Mouse (Mus musculus): Measurements from ENCODE around the gene Mtf2. TPM values are rescaled to one million over a fixed set of nuclear protein-coding genes. Genes with fewer than 3 reads are reported as not detected.

Mtf2 gene
- polyA plus RNA-seq, 1 experiment from 2014 or later: 151 TPM

DNA sequence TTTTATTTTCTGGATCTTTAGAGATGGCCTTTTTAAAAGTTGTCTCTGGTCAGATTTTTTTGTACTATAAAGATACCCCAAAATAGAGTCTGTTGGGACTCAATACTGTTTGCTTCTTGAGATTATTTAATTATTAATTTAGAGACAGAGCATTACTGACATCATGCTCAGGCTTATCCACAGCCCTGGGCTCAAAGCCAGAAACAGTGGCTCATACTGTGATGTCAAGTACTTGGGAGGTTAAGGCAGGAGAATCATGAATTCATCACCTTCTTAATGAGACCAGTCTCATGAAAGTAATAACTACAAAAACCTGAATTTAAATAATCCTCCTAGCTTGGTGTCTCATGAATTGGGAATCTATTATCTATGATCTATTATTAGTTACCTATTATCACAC is 34.7 kb downstream of the Mtf2 start:
- H3K9ac ChIP-seq (ENCODE audit: low read depth, low read length): no peak overlapping the region
- H3K27ac ChIP-seq (ENCODE audit: low read depth, low read length): no peak overlapping the region
- H3K27me3 ChIP-seq (ENCODE audit: control insufficient read depth, insufficient read depth, low read length): no peaks in the 10 kb centered on the region
- peaks cover 11% of the 10 kb centered on the region; the same call in 1 of the 2 replicates for H3K36me3 ChIP-seq (ENCODE audit: control insufficient read depth, insufficient read depth, low read length)
- ATAC-seq (ENCODE audit: low FRiP score) (no peak), DNase-seq (ENCODE audit: low spot score) (no peak)
- no peaks in the 10 kb centered on the region for H3K9me3 ChIP-seq (ENCODE audit: control insufficient read depth, low read length)
- H3K4me3 ChIP-seq (ENCODE audit: low read depth, low read length): no peak overlapping the region
- no peaks in the 10 kb centered on the region for H3K4me1 ChIP-seq (replicated peaks; ENCODE audit: control insufficient read depth, insufficient read depth, low read length)
- H3K4me2 ChIP-seq (replicated peaks; ENCODE audit: low read depth, low read length): no peak overlapping the region

DNA sequence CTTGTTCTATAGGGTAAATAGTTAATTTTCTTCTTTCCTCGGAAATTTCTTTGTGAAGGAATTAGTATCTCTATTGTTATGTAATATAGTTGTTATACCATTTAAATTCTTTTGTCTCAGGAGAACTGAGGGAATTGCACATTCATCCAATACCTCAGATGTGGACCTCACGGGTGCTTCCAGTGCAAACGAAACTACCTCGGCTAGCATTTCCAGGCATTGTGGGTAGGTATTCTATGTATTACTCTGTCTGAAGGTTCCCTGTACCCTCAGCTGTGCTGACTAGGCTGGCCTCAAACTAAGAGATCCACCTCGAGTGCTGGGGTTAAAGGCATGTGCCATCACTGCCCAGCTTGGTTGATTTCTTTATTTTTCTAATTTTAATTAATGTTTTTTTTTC is 38.8 kb downstream of the Mtf2 start:
- Histone ChIP-seq H3K9ac (ENCODE audit: low read depth, low read length) (no peak overlapping the region), H3K4me1 (replicated peaks; ENCODE audit: control insufficient read depth, insufficient read depth, low read length) (no peaks in the 10 kb centered on the region), H3K9me3 (ENCODE audit: control insufficient read depth, low read length) (no peaks in the 10 kb centered on the region), H3K27me3 (ENCODE audit: control insufficient read depth, insufficient read depth, low read length) (no peaks in the 10 kb centered on the region), H3K4me2 (replicated peaks; ENCODE audit: low read depth, low read length) (no peak overlapping the region), H3K27ac (ENCODE audit: low read depth, low read length) (no peak overlapping the region), H3K4me3 (ENCODE audit: low read depth, low read length) (no peak overlapping the region), H3K36me3 (ENCODE audit: control insufficient read depth, insufficient read depth, low read length) (peaks cover 7% of the 10 kb centered on the region; the same call in 1 of the 2 replicates)
- 91% methylated on average over 5 of the region's 5 CpGs for WGBS
- ATAC-seq (ENCODE audit: low FRiP score) (no peak), DNase-seq (ENCODE audit: low spot score) (no peak)

DNA sequence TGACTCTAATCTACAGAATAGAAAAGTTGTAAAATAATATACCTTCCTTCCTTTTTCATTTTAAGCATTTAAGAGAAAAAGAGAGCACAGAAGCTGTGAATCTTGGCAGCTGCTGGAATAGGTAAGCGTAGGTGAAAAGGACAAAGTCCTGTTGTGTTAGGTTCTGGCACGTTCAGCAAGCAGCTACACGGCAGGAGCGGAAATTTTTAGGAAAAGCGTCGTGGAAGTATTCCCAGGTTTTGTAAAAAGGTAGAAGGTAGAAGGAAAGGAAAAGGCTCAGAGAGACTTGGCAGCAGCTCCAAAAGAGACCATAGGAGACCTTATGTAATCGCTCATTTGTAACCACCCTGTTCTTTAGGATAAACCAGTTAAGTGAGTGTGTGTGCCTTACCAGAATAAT is 43.9 kb downstream of the Mtf2 start:
- Histone ChIP-seq H3K27ac (ENCODE audit: low read depth, low read length) (no peak overlapping the region), H3K27me3 (ENCODE audit: control insufficient read depth, insufficient read depth, low read length) (no peaks in the 10 kb centered on the region), H3K36me3 (ENCODE audit: control insufficient read depth, insufficient read depth, low read length) (0 out of 2 replicates have a peak, but pooled peaks cover 3% of the 10 kb centered on the region), H3K9me3 (ENCODE audit: control insufficient read depth, low read length) (no peaks in the 10 kb centered on the region), H3K9ac (ENCODE audit: low read depth, low read length) (no peak overlapping the region), H3K4me2 (replicated peaks; ENCODE audit: low read depth, low read length) (no peak overlapping the region), H3K4me3 (ENCODE audit: low read depth, low read length) (no peak overlapping the region), H3K4me1 (replicated peaks; ENCODE audit: control insufficient read depth, insufficient read depth, low read length) (no peaks in the 10 kb centered on the region)
- DNase-seq (ENCODE audit: low spot score) (no peak), ATAC-seq (ENCODE audit: low FRiP score) (no peak)
- 97% methylated on average over 7 of the region's 7 CpGs for WGBS

GRCm38 (mm10) chr5:108117693-108118092 is 52.2 kb downstream of the Mtf2 start:
- Histone ChIP-seq H3K9ac (ENCODE audit: low read depth, low read length) (no peak overlapping the region), H3K4me1 (replicated peaks; ENCODE audit: control insufficient read depth, insufficient read depth, low read length) (no peaks in the 10 kb centered on the region), H3K9me3 (ENCODE audit: control insufficient read depth, low read length) (no peaks in the 10 kb centered on the region), H3K4me3 (ENCODE audit: low read depth, low read length) (no peak overlapping the region), H3K36me3 (ENCODE audit: control insufficient read depth, insufficient read depth, low read length) (no peaks in the 10 kb centered on the region), H3K27ac (ENCODE audit: low read depth, low read length) (no peak overlapping the region), H3K4me2 (replicated peaks; ENCODE audit: low read depth, low read length) (no peak overlapping the region), H3K27me3 (ENCODE audit: control insufficient read depth, insufficient read depth, low read length) (no peaks in the 10 kb centered on the region)
- no peak for ATAC-seq (ENCODE audit: low FRiP score)
- 97% methylated on average over 4 of the region's 4 CpGs for WGBS
- DNase-seq (ENCODE audit: low spot score): no peak

- WGBS: 86% methylated on average over 9 of the region's 9 CpGs
- Histone ChIP-seq H3K4me2 (replicated peaks; ENCODE audit: low read depth, low read length) (no peak overlapping the region), H3K27me3 (ENCODE audit: control insufficient read depth, insufficient read depth, low read length) (no peaks in the 10 kb centered on the region), H3K4me1 (replicated peaks; ENCODE audit: control insufficient read depth, insufficient read depth, low read length) (no peaks in the 10 kb centered on the region), H3K36me3 (ENCODE audit: control insufficient read depth, insufficient read depth, low read length) (no peaks in the 10 kb centered on the region), H3K27ac (ENCODE audit: low read depth, low read length) (no peak overlapping the region), H3K9ac (ENCODE audit: low read depth, low read length) (no peak overlapping the region), H3K9me3 (ENCODE audit: control insufficient read depth, low read length) (no peaks in the 10 kb centered on the region), H3K4me3 (ENCODE audit: low read depth, low read length) (no peak overlapping the region)
- ATAC-seq (ENCODE audit: low FRiP score) (no peak), DNase-seq (ENCODE audit: low spot score) (no peak)
These were observed 54.9 kb downstream of the Mtf2 start for GRCm38 (mm10) chr5:108120221-108120900.

GRCm38 (mm10) chr5:108131849-108132440 is 66.5 kb downstream of the Mtf2 start:
- H3K4me1 ChIP-seq (replicated peaks; ENCODE audit: control insufficient read depth, insufficient read depth, low read length): no peaks in the 10 kb centered on the region
- peak overlapping the region; percentile 76 for H3K4me2 ChIP-seq (replicated peaks; ENCODE audit: low read depth, low read length)
- ATAC-seq (ENCODE audit: low FRiP score): peak; percentile 70
- no peaks in the 10 kb centered on the region for H3K36me3 ChIP-seq (ENCODE audit: control insufficient read depth, insufficient read depth, low read length)
- H3K9ac ChIP-seq (ENCODE audit: low read depth, low read length): peak overlapping the region; percentile 74
- H3K27ac ChIP-seq (ENCODE audit: low read depth, low read length): peak overlapping the region; percentile 69
- H3K4me3 ChIP-seq (ENCODE audit: low read depth, low read length): peak overlapping the region; percentile 81
- no peaks in the 10 kb centered on the region for H3K9me3 ChIP-seq (ENCODE audit: control insufficient read depth, low read length)
- under 1% methylated on average over 32 of the region's 32 CpGs for WGBS
- no peaks in the 10 kb centered on the region for H3K27me3 ChIP-seq (ENCODE audit: control insufficient read depth, insufficient read depth, low read length)
- peak; percentile 66 for DNase-seq (ENCODE audit: low spot score)

GRCm38 (mm10) chr5:108132441-108133243 is 67.2 kb downstream of the Mtf2 start, which contains the start of the genes Tmed5 and Ccdc18:
Gene Tmed5 (minus strand): TSS chr5:108132620.
Gene Ccdc18 (plus strand): TSS chr5:108132875.
- peak within 1 kb of the TSS; percentile 74 for H3K9ac ChIP-seq (ENCODE audit: low read depth, low read length)
- under 1% methylated on average over 65 of the region's 65 CpGs for WGBS
- peak; percentile 99 for DNase-seq (ENCODE audit: low spot score)
- peak within 1 kb of the TSS; percentile 76 for H3K4me2 ChIP-seq (replicated peaks; ENCODE audit: low read depth, low read length)
- H3K4me3 ChIP-seq (ENCODE audit: low read depth, low read length): peak within 1 kb of the TSS; percentile 81
- no peaks in the 10 kb centered on the region for H3K27me3 ChIP-seq (ENCODE audit: control insufficient read depth, insufficient read depth, low read length)
- no peaks in the 10 kb centered on the region for H3K9me3 ChIP-seq (ENCODE audit: control insufficient read depth, low read length)
- no peaks in the 10 kb centered on the region for H3K4me1 ChIP-seq (replicated peaks; ENCODE audit: control insufficient read depth, insufficient read depth, low read length)
- ATAC-seq (ENCODE audit: low FRiP score): peak; percentile 98
- H3K36me3 ChIP-seq (ENCODE audit: control insufficient read depth, insufficient read depth, low read length): no peaks in the 10 kb centered on the region
- H3K27ac ChIP-seq (ENCODE audit: low read depth, low read length): peak within 1 kb of the TSS; percentile 69

- ATAC-seq (ENCODE audit: low FRiP score): no peak
- no peak overlapping the region for H3K4me3 ChIP-seq (ENCODE audit: low read depth, low read length)
- 91% methylated on average over 1 of the region's 1 CpGs for WGBS
- H3K27ac ChIP-seq (ENCODE audit: low read depth, low read length): no peak overlapping the region
- H3K4me2 ChIP-seq (replicated peaks; ENCODE audit: low read depth, low read length): no peak overlapping the region
- H3K4me1 ChIP-seq (replicated peaks; ENCODE audit: control insufficient read depth, insufficient read depth, low read length): no peaks in the 10 kb centered on the region
- DNase-seq (ENCODE audit: low spot score): no peak
- H3K9me3 ChIP-seq (ENCODE audit: control insufficient read depth, low read length): no peaks in the 10 kb centered on the region
- H3K9ac ChIP-seq (ENCODE audit: low read depth, low read length): no peak overlapping the region
- no peaks in the 10 kb centered on the region for H3K36me3 ChIP-seq (ENCODE audit: control insufficient read depth, insufficient read depth, low read length)
- no peaks in the 10 kb centered on the region for H3K27me3 ChIP-seq (ENCODE audit: control insufficient read depth, insufficient read depth, low read length)
These were observed 87.1 kb downstream of the Mtf2 start for GRCm38 (mm10) chr5:108152592-108152991.

Data from hindbrain, embryonic 11.5 days (tissue).